Mouse (Mus musculus) adrenal gland, postnatal 36 days (tissue): ENCODE measurements around the gene Chd2. TPM values are rescaled to one million over a fixed set of nuclear protein-coding genes. Genes with fewer than 3 reads are reported as not detected.
"Not testable (repeated sequence)": the region's sequence is repeated elsewhere in the genome, so short reads cannot be mapped to it uniquely, and the experiment has no call there.

Source experiments
- DNase-seq, 2 experiments: peaks; one replicate each; pipeline ENCODE4 v3.0.0; 2021; ENCODE audit warnings: mixed read lengths in 1 of 2
- long read RNA-seq, 2 experiments: library from polyadenylated mRNA; stranded (forward); transcript quantifications; one replicate each; pipeline ENCODE4 v2.0.0; 2021; ENCODE audit warnings: borderline sequencing depth in 2 of 2
- total RNA-seq, 2 experiments: library from RNA; stranded (reverse); gene quantifications; 2 replicates each; pipeline ENCODE4 v1.2.3; 2021

Chd2 gene
- total RNA-seq = 10 to 100 TPM; 40.9 to 41.6 TPM
- long read RNA-seq, experiment 1, partial matches to known transcripts = 2 of 8 reads
- long read RNA-seq, experiment 1, other reads (novel, unspliced or antisense) = 3 of 8 reads
- long read RNA-seq, experiment 2, partial matches to known transcripts = 0 of 2 reads
- long read RNA-seq, experiment 2, other reads (novel, unspliced or antisense) = 1 of 2 reads

DNA sequence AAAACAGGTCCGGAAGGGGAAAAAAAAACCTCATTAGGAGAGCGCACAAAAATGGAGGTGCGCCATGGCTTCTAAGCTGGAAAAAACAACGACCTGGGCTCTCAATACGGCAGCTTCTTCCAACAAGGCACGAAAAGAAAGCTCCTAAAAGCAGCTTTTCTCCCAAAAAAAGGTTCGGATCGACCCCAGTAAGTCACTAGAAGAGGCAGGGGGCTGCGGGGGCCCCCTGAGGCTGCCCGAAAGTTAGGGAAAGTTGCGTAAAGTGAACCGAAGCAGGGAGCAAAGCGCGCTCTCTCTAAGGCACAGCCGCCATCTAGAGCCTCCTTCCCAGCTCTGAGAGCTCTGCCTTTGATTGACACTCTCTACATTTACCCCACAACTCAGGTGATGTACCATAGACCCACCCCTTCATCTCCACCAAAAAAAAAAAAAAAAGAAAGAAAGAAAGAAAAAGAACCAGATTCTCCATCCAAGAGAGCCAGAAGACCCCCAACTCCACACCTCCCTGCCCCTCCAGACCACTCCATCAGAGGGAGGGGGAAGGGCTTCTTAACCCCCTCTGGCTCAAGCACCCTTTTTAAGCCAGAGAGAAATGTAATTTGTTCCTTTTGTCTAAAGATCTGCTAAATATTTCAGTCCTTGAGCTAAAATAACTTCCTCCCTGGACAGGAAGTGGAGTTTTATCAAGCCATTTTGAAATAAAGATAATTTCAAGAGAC lies at the start of gene Chd2:
Chd2 (minus strand) TSS at position 419 of the 719 bp plus-strand sequence.
- DNase-seq = peak; percentile 53 to 71

DNA sequence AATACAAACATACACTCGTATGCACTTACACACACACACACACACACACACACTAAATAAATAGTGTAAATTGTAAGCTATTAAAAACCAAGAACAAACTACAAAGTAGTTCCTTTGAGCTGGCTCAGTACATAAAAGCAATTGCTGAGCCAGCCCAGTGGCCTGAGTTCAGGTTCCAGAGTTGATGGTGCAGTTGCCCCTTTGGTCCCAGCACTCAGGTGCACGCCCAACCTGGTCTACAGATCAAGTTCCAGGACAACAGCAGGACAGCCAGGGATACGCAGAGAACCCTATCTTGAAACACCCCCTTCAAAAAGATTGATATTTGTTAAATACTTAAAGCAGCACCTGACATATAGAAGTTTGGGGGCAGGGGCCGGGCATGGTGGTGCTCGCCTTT lies 49.1 kb upstream of the Chd2 start:
- no peak for DNase-seq

DNA sequence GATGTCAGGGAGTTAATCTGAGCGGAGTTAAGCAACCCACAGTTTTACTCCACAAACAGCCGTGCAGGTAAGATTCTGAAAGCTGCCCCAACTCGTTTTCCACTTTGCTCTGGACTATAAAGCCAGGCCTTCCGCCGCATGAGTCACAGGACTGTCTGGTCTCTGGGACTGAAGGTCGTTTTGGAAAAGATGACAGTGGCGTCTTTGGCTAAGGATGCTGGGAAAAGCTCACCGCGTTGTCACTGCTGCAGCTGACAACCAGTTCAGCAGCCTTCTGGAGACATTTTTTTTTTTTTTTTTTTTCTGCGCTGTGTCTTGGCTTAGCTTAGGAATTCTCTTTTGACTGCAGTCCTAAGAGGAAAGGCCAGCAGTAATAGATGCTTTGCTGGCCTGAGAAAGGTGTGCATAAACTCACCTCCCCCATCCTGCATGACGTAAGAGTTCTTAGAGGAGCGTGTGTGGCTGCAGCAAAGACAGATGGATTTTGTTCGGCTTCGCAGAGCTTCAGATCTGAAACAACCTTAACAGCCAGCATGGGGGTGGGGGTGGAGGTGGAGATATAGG lies 47.7 kb upstream of the Chd2 start:
- peak; percentile 83 to 84 for DNase-seq

DNA sequence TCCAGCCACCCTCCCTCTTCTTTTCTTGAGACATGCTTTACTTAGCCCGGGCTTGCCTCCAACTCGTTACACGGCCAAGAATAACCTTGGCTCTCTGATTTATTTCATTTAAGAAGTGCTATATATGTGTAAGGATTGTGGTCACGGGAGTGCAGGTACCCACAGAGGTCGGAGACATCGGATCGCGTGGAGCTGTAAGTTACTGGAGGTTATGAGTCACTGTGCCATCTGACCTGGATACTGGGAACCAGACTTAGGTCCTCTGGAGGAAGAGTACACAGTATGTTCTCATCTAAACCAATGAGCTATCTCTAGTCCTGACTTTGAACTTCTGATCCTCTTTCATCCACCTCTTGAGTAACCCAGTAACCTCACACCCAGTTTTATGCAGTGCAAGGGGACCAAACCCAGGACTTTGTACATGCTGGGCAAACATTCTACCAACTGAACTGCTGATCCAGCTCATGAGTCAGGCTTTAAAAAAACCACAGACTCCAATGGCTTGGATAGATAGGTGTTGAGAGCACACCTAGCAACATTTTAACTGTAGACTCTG lies 46.8 kb upstream of the Chd2 start:
- DNase-seq = peak in 1 of 2 experiments; percentile 16

DNA sequence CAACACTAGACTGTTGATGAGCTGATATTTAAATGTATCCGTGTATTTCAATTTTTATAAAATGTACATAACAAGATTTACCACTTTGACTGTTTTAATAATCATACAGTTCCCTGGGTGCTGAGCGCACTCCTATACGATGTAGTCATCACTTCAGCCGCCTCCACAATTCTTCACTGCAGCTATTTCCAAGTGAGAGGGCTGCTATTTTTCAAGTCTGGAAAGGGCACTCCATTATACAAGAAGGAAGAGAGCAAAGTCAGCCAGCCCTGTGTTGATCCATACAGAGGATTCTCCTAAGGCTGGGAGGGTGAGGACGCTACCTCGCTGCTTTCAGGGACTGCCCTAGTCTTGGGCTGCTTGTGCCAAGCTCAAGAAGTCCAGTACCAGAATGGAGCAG lies 45.1 kb upstream of the Chd2 start:
- no peak for DNase-seq

DNA sequence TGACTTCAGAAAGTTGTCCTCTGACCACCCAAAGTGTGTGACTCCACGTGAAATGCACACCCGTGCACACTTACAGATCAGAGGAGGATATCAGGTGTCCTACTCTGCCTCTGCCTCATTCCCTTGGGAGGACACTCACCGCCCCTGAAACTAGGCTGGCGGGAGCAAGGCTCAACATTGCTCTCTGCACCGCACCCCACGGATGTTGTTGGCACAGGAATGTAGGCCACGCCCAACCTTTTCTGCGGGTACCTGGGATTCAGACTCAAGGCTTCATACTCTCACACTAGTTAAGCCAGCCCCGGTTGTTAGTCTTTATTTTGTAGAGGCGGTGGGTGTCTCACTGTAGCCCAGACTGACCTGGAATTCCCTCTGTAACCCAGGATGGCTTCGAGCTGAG lies 44.6 kb upstream of the Chd2 start:
- DNase-seq = no peak

DNA sequence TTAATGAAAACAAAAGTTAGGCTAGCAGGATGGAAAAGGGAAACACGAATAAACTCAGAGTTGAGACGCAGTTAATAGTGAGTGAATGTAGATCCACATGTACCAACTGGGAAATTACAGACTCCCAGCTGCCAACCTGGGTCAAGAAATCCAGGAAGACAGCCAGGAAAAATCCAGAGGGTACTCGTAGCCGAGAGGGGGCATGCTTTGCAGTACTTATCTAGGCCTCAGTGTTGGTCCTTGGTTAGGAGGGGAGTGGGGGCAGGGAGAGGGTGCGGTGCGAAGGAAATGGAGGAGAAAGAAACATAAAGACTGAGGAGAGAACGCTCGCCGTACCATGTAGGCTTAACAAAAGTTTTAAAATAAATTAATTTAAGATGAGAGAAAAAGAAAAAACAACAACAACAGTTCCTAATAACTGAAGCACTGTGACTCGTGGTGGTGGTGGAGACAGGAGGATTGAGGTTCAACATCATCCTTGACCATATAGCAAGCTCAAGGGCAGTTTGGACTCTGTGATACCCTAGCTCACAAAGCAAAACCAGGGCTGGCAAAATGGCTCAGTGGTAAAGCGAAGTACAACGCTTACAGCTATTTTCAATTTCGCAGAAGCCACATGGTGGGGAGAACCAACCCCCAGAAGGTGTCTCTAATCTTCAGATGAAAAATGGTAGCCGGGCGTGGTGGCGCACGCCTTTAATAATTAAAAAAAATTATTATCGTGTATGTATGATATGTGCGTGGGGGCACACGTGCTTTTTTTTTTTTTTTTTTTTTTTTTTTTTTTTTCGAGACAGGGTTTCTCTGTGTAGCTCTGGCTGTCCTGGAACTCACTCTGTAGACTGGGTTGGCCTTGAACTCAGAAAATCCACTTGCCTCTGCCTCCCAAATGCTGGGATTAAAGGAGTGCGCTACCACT lies 43.7 kb upstream of the Chd2 start:
- no peak for DNase-seq

DNA sequence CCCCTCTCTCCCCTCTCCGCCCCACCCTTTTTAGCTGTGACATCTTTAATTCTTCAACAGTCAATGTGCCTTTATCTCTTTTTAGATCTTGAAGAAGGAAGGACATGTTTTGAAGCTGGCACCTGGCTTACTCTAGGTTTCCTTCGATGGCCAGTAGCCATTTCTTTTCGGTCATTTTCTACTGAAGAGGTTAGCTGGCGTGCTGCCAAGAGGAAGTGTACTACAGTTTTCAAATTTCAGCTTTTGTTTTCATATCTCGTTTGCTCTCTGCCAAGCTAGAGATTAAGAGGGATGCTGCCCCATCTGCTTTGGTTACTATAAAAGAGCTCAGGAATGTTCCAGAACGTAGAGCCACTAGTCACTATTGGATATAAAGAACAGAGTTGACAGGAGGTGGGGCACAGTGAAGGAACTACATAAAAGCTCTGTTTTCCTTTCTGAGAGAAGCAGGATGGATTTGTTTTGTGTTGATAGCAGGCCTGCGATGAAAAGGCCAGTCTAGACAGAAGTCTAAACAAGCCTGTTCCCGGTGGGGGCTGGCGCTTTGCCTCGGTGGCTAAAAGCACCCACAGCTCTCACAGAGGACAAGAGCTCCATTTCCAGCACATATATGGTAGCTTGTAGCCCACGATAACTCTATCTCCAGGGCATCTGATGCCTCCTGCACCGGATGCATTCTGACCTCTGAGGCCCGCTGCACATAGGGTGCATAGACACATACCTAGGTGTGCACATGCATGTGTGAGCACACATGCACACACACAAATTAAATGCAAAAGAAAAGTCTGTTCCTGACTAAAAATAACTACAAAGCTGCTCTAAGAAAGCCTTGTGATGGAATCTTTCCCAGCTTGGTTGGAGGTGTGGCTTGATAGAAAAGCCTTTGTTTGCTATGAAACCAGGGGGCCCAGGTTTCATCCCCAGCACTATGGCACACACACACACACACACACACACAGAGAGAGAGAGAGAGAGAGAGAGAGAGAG lies 42.7 kb upstream of the Chd2 start:
- DNase-seq = peak in 1 of 2 experiments; percentile 73

DNA sequence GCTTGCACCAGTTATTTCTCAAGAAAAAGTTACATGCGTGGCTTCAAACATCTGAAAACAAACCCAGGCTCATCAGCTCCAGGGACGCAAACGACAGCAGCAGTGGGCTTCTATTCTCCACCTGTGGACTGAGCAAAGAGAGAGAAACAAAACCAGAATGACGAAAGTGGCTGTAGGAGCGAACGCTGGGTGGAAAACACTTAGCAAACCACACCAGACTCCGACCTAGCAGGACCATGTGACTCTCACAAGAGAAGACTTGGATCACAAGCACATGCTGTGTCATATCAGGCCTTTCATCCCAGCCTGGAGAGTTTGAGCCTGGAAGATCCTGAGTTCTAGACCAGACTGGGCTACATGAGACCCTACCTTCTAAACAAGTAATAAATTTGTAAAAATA lies 41.8 kb upstream of the Chd2 start:
- DNase-seq = no peak

DNA sequence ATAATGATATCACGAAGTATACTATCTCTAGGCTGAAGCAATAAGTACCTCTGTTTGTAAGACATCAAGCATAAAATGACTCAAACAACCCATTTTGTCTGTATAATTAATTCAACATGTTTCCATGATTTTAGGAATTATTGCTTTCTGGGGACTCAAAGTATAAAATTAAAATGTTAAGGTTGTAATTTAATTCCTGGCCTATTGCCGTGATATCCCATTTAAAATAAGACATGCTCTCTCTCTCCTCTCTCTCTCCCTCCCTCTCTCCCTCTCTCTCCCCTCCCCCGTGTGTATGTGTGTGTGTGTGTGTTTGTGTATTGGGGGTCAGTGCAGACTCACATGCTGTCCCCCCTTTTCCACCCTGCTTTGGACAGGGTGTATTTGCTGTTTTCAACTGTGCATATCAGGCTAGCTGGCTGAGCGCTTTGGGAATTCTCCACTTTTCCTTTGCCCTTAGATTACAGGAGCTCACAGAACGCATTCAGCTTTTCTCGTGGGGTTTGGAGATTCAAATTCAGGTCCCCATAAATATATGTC lies 40.3 kb upstream of the Chd2 start:
- no peak for DNase-seq

DNA sequence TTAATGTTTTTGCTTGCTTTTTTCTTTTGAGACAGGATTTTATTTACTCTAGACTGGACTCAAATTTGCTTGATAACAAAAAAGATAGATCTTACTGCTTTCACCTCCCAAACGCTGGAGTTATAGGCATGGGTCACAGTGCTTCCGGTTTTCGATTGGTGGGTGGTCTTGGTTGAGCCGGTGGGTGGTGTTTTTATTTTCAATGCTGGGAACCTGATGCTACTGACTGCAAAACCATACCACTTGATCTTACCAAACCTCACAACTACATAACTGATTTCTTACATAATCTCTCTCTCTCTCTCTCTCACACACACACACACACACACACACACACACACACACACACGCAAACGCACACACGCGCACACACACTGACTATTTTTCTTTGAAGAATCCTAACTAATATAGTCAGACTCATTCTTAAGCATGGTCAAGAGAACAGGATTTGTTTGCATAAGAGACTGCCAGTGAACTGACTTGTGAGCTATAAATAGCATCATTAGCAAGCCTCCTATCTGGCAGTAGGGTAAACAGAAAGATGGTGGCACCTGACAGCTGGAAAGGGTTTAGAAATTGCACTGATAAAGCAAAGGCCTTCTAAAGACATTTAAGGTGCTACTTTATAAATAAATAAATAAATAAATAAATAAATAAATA lies 37.6 kb upstream of the Chd2 start:
- no peak for DNase-seq

DNA sequence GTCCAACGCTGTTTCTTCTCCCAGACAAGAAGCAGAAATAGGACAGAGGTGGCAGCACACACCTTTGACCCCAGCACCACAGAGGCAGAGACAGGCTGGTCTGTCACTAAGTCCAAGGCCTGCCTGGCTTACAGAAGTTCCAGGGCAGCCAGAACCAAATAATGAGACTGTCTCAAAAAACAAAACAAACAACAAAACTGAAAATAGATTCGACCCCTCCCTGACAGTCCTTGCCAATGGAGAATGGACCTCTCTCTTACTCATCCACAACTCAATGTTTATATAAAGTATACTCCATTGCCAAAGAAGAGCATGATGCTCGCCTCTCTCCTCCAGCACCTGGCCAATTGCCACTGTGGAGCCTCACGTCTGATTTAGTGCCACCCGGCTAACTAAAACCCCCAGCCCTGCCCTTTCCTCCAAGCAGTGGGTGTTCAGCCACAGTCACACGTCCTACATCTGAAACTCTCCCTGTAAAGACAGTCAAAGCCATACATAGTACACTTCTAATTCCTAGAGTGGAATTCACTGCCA lies 36.3 kb upstream of the Chd2 start:
- DNase-seq = no peak

DNA sequence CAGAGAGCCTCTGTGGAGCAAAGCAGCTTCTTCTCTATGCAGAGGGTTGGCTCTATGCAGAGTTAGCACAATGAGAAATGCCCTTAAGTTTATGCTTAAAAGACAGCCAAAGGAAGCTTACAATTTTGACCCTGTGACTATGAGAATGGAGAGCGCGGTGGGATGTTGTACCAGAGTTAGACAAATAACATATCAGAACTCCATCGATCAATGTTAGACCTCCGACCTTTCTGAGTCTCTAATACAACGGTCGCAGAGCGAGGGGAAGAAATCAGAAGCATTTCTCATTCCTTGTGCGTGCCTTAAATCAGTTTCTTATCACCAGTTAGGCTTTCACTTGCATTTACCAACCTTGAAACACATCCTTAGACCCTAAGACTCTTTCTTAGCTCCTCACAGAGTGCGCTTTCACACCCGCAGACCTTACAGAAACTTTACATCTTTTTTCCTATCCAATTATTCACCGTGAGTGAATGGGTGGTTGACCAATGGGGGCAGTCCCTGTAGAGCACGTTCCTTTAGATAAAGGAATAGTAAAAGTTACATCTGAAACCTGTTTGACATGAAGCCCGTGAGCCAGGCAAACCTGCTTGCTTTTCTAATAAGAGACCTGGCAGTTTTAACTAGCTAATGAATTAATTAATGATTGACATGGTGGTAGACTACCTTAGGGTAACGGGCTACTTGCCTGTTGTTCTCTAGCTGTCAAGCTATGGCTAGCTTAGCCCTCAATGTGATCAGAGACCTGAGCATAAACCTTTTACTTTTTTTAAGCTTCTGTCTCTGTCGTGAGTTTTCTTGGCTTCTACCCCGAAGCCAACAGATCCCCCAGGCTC lies 34.7 kb upstream of the Chd2 start:
- no peak for DNase-seq

DNA sequence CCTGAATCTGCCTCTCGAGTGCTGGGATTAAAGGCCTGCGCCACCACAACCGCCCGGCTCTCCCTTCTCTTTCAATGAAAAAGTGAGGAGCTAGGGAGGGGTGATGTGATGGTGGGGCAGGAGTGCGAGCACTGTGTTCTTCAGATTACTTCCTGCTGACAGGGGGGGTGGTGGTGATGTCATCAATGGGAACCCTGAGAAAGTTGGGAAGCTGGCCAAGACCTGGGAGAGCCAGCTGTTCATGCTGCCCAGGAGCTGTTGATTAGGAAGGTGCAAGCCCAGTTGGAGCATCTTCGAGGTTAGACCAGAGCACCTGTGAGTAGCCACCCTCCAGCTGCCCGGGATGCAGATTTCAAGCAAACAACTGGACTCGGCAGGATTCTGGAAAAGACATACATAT lies 33.6 kb upstream of the Chd2 start:
- DNase-seq = peak in 1 of 2 experiments; percentile 28

DNA sequence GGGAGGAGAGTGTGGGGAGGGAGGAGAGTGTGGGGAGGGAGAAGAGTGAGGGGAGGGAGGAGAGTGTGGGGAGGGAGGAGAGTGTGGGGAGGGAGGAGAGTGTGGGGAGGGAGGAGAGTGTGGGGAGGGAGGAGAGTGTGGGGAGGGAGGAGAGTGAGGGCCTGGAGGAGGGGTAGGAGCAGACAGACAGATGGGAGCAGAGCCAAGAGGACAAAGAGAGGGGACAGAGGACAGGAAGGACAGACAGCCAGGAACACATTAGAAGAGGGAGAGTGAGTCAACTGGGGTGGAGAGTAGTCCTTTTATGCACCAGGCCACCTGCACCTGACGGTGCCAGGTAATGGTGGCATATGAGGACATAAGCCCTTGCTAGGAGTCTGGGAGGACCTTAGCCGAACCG lies 33.0 kb upstream of the Chd2 start:
- not testable (repeated sequence) for DNase-seq

DNA sequence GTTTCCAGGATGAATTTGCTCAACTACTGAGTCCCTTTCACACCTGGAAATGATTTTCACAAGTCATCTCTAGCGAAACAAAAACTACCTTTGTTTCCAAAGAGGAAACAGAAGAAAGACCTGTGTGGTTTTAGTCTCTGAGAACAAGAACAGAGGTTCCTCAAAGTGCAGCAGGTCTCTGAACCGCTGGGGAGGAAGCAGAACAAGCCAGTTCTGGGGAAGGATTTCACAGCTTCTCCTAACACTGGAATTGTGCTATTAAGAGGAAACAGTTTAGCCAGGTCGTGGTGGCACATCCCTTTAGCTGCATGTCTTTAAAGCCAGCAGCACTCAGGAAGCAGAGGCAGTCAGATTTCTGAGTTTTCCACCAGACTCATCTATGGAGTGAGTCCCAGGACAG lies 30.9 kb upstream of the Chd2 start:
- DNase-seq = no peak

DNA sequence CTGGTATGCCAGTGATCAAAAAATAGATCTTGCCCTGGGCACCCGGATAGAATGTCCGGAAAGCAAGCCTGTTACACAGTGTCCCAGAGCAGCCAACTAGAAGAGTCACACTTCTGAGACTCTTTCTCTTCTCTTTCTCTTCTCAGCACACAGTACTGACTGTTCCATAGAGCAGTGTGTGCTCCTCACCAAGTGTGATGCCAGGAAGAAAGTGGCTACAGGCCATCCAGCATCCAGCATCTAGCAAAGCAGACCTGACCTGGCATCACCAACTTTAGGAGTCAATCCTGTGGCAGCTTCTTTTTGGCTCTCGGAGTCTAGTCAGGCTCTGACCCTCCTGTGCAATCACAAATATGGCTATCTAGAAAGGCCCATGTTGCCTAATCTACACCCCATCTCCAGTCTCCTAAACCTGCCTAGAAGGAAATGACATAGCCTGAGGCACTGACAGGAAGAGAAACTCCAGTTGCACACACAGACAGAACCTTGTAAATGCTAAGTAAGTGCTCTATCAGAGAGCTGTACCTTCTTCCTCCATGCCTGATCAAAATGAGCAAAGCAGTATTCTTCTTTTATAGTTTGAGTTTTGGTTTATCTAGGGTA lies 27.3 kb upstream of the Chd2 start:
- no peak for DNase-seq

DNA sequence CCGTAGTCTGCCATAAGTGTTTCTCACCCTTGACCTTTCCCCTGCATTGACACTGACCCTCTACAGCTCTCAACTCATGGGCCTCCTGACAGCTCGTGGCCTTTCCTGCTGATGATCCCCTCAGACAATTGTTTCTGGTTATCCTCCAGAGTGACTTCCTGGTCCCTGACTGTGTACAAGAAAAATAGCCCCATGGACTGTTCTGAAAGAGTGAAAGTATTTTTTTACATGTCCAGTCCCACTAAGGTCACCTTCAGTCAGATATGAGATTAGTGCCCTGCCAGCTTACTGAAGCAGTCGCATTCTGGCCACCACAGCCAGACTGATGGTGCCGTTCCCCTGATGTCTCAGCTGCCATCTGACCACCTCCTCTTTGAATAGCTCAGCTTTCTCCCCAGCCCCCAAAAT lies 26.1 kb upstream of the Chd2 start:
- no peak for DNase-seq

DNA sequence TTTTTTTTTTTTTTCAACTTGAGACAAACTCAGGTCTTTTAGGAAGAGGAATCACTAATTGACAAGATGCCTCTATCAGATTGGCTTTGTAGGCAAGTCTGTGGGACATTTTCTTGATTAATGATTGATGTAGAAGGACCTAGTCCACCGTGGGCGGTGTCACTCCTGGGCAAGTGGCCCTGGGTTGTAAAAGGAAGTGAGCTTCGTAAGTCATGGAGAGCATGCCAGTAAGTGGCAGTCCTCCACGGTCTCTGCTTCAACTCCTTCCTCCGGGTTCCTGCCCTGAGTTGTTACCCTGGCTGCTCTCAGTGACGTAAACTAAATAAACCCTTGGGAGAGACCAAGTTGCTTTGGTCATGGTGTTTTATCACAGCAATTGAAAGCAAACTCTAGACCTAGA lies 22.5 kb upstream of the Chd2 start:
- DNase-seq = no peak
